Mouse (Mus musculus): ENCODE data around the gene Zbtb20.

GRCm38 (mm10) chr16:43174815-43175214 is 299.1 kb downstream of the Zbtb20 start:
- TF ChIP-seq POLR2A (IDR thresholded peaks at IDR 0.05; ENCODE audit: control insufficient read depth, low read depth, low read length): no peak
- no peak for TF ChIP-seq CTCF (IDR thresholded peaks at IDR 0.05; ENCODE audit: control insufficient read depth, insufficient read depth, insufficient replicate concordance, low read depth, low read length)
